Mouse (Mus musculus) hindbrain, postnatal 0 days (tissue): ENCODE measurements around the gene Oosp3. TPM values are rescaled to one million over a fixed set of nuclear protein-coding genes. Genes with fewer than 3 reads are reported as not detected.

Experiments
- ATAC-seq: fragments of 200-750 bp; cut with Nextera tagmentation; 2 replicates; pipeline ENCODE4 v1.8.0; 2017; ENCODE audit warnings: mild to moderate bottlenecking, moderate TSS enrichment, moderate library complexity
- DNase-seq: peaks from one replicate; pipeline ENCODE4 v3.0.0-alpha.2; 2015; ENCODE audit warnings: low spot score
- H3K27ac ChIP-seq: fragments of 300-500 bp; sonication (generic); 2 replicates; pipeline ENCODE4 v1.5.1; 2014; ENCODE audit warnings: mild to moderate bottlenecking
- H3K27me3 ChIP-seq: fragments of 300-500 bp; sonication (generic); 2 replicates; pipeline ENCODE4 v1.6.1; 2014; ENCODE audit warnings: low read length, mixed read lengths; ENCODE audit not compliant: insufficient read depth
- H3K36me3 ChIP-seq: fragments of 300-500 bp; sonication (generic); 2 replicates; pipeline ENCODE4 v1.6.1; 2014; ENCODE audit warnings: low read length, mixed read lengths; ENCODE audit not compliant: insufficient read depth
- H3K4me1 ChIP-seq: fragments of 300-500 bp; sonication (generic); 2 replicates; pipeline ENCODE4 v1.6.1; 2014; ENCODE audit warnings: antibody characterized with exemption, low read length, mixed read lengths; ENCODE audit not compliant: insufficient read depth
- H3K4me2 ChIP-seq: fragments of 300-500 bp; sonication (generic); 2 replicates; pipeline ENCODE4 v1.6.1; 2014; ENCODE audit warnings: low read depth, mild to moderate bottlenecking, low read length, moderate library complexity, mixed read lengths
- H3K4me3 ChIP-seq: fragments of 300-500 bp; sonication (generic); 2 replicates; pipeline ENCODE4 v1.5.1; 2014; ENCODE audit warnings: low read length
- H3K9ac ChIP-seq: fragments of 300-500 bp; sonication (generic); replicated peaks from 2 replicates; pipeline ENCODE4 v1.6.1; 2014; ENCODE audit warnings: mild to moderate bottlenecking, low read length, moderate library complexity, mixed read lengths
- H3K9me3 ChIP-seq: fragments of 300-500 bp; sonication (generic); 2 replicates; pipeline ENCODE4 v1.6.1; 2016; ENCODE audit warnings: low read length, mixed read lengths
- CTCF ChIP-seq: IDR thresholded peaks from 2 replicates; pipeline ENCODE4 v1.5.1; 2016; ENCODE audit warnings: antibody characterized with exemption, control low read depth, low read depth
- WGBS: fragments of 180-500 bp; shearing (Covaris S2); extraction: QIAGEN DNeasy Blood & Tissue Kit; methylation state at CpG from one replicate; pipeline ENCODE4 v1.1.7; 2014; 5-methylcytosine and 5-hydroxymethylcytosine counted together
- polyA plus RNA-seq: library from polyadenylated mRNA; unstranded; fragments of >200 nt; fragmentation: Nextera tagmentation; extraction: Ambion mirVana; gene quantifications from 2 replicates; pipeline ENCODE4 v1.2.1, GENCODE M21; 2015
- total RNA-seq: library from RNA; depleted of rRNA; stranded (reverse); fragments of >200 nt; gene quantifications from 2 replicates; pipeline ENCODE4 v1.2.3, GENCODE M21; 2014; rRNA removed

Gene Oosp3
- total and polyA plus RNA-seq, 2 experiments from 2014 or later, result not detected

DNA sequence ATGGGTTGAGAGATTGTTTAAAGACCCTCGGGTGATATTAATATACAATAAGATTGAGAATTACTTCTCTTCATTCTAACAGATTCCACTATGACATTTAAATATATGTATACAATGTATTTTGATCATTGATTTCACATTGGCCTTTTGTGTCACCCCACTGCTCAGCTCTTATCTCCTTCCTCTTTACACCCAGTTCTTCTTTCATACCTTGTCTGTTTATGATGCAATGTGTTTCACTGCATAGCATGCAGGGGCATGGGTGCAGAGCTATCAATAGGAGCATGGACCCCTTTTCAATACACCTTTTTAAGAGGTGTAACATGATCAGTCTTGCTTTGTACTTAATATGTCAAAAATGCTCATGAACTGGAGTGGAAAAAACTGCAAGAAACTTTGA, 33.4 kb downstream of the Oosp3 start:
- no peaks in the 10 kb centered on the region for H3K9me3 ChIP-seq
- DNase-seq (no peak), ATAC-seq (no peak)
- TF ChIP-seq CTCF, result no peak
- no peak overlapping the region for H3K27ac ChIP-seq
- no peak overlapping the region for H3K4me3 ChIP-seq
- H3K4me2 ChIP-seq, result no peak overlapping the region
- H3K4me1 ChIP-seq, result no peaks in the 10 kb centered on the region
- no peak overlapping the region for H3K9ac ChIP-seq
- no peaks in the 10 kb centered on the region for H3K27me3 ChIP-seq
- H3K36me3 ChIP-seq, result no peaks in the 10 kb centered on the region
- 81% methylated on average over 1 of the region's 1 CpGs for WGBS

DNA sequence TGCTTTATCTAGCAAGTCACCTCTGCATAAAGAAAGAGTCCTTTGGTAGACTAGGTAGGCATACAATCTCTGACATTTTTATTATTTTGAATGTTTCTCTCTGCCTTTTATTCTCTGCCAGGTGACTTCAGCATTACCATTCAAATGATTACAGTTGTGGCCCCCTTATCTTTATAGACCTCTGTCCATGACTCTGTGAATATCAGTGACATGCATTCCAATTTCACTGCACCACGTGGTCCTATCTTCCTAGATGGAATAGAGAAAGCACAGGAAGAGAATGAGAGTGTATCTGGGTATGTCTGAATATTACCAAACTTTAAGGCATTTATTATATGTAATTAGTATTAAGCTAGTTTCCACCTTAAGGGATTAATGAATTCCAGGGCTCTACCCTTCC, 39.6 kb downstream of the Oosp3 start:
- WGBS, result 53% methylated on average over 1 of the region's 1 CpGs
- Histone ChIP-seq H3K9ac (no peak overlapping the region), H3K27ac (no peak overlapping the region), H3K4me2 (no peak overlapping the region), H3K27me3 (no peaks in the 10 kb centered on the region), H3K4me1 (no peaks in the 10 kb centered on the region), H3K4me3 (no peak overlapping the region), H3K36me3 (no peaks in the 10 kb centered on the region), H3K9me3 (no peaks in the 10 kb centered on the region)
- DNase-seq (no peak), ATAC-seq (no peak)
- TF ChIP-seq CTCF, result no peak

DNA sequence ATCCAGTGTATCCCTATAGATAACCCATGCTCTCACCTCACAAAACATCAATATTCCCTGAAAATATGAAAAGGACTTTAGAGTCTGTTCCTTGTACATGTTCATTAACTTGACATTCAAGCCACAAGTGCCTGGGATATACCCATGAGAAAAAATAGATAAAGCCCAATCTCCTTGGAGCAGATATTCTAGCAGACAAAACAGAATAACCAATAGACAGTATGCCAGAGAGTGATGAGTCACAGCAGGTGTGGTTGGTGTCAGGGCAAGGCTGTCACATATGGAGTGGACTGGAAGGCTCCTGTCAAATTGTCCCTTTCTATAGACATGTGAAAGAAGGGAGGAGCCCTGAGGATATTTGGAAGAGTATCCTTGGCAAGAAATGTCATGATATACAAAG, 48.8 kb downstream of the Oosp3 start:
- Histone ChIP-seq H3K36me3 (no peaks in the 10 kb centered on the region), H3K4me1 (no peaks in the 10 kb centered on the region), H3K9me3 (no peaks in the 10 kb centered on the region), H3K27ac (no peak overlapping the region), H3K4me2 (no peak overlapping the region), H3K4me3 (no peak overlapping the region), H3K27me3 (no peaks in the 10 kb centered on the region), H3K9ac (no peak overlapping the region)
- no peak for ATAC-seq
- no peak for DNase-seq
- no peak for TF ChIP-seq CTCF

DNA sequence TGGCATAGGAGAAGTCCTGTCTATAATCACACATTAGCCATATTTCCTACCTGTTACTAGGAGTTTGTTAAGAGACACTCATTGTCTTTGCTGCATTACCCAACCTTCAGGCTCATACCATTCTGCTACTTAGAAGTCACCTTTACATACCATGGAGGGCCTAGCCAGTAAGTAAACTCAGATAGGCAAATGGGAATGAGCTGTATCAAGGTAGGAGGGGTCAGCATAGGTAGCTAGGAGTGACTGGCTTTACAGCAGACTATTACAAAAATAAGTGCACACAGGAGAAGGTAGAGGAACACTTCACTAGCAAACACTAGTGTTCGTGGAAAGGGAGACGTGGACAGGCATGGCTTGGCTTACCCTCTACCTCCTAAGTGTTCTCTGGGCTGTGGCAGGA, 50.4 kb downstream of the Oosp3 start, which contains the start of gene Gif:
TSS of gene Gif (plus strand) at position 257 of the 400 bp plus-strand sequence.
- H3K9me3 ChIP-seq, result no peaks in the 10 kb centered on the region
- no peaks in the 10 kb centered on the region for H3K36me3 ChIP-seq
- WGBS, result 74% methylated on average over 2 of the region's 2 CpGs
- no peak for DNase-seq
- H3K4me1 ChIP-seq, result no peaks in the 10 kb centered on the region
- TF ChIP-seq CTCF, result no peak
- H3K4me3 ChIP-seq, result no peak within 1 kb of the TSS
- ATAC-seq, result no peak
- no peak within 1 kb of the TSS for H3K27ac ChIP-seq
- no peaks in the 10 kb centered on the region for H3K27me3 ChIP-seq
- H3K4me2 ChIP-seq, result no peak within 1 kb of the TSS
- no peak within 1 kb of the TSS for H3K9ac ChIP-seq

Other genes with a start within 250 kb of the Oosp3 start
- 0.32 and 2.3 TPM in 2 replicates for gene Ms4a6c, start 227.7 kb upstream of the Oosp3 start, total RNA-seq
- gene Ms4a6c, start 227.7 kb upstream of the Oosp3 start, polyA plus RNA-seq, result 2.4 and 3.3 TPM in 2 replicates
- gene Gm8369, start 211.1 kb upstream of the Oosp3 start, total RNA-seq, result not detected in 2 replicates
- gene Gm8369, start 211.1 kb upstream of the Oosp3 start, polyA plus RNA-seq, result not detected in 2 replicates
- 3.1 and 8.7 TPM in 2 replicates for gene Ms4a6b, start 180.5 kb upstream of the Oosp3 start, total RNA-seq
- 2.3 and 2.6 TPM in 2 replicates for gene Ms4a6b, start 180.5 kb upstream of the Oosp3 start, polyA plus RNA-seq
- not detected in 2 replicates for gene Ms4a4d, start 160.3 kb upstream of the Oosp3 start, total RNA-seq
- not detected in 2 replicates for gene Ms4a4d, start 160.3 kb upstream of the Oosp3 start, polyA plus RNA-seq
- 3.0 and 3.2 TPM in 2 replicates for gene Ms4a6d, start 92.2 kb upstream of the Oosp3 start, total RNA-seq
- 2.3 and 3.0 TPM in 2 replicates for gene Ms4a6d, start 92.2 kb upstream of the Oosp3 start, polyA plus RNA-seq
- gene Ms4a2, start 73.3 kb upstream of the Oosp3 start, total RNA-seq, result 3.7 TPM in 1 of 2 replicates, not detected in the other
- gene Ms4a2, start 73.3 kb upstream of the Oosp3 start, polyA plus RNA-seq, result 0.19 and 0.36 TPM in 2 replicates
- gene Ms4a3, start 56.2 kb upstream of the Oosp3 start, total RNA-seq, result not detected in 2 replicates
- gene Ms4a3, start 56.2 kb upstream of the Oosp3 start, polyA plus RNA-seq, result not detected in 2 replicates
- gene Oosp2, start 36.5 kb upstream of the Oosp3 start, total RNA-seq, result not detected in 2 replicates
- gene Oosp2, start 36.5 kb upstream of the Oosp3 start, polyA plus RNA-seq, result not detected in 2 replicates
- gene Oosp1, start 5.9 kb upstream of the Oosp3 start, total RNA-seq, result not detected in 2 replicates
- not detected in 2 replicates for gene Oosp1, start 5.9 kb upstream of the Oosp3 start, polyA plus RNA-seq
- gene Gif, start 50.5 kb downstream of the Oosp3 start, total RNA-seq, result not detected in 2 replicates
- gene Gif, start 50.5 kb downstream of the Oosp3 start, polyA plus RNA-seq, result not detected in 2 replicates
- 8.8 and 14.4 TPM in 2 replicates for gene Mrpl16, start 73.3 kb downstream of the Oosp3 start, total RNA-seq
- gene Mrpl16, start 73.3 kb downstream of the Oosp3 start, polyA plus RNA-seq, result 54.2 and 59.1 TPM in 2 replicates
- 9.2 and 16.0 TPM in 2 replicates for gene Stx3, start 122.3 kb downstream of the Oosp3 start, total RNA-seq
- 24.3 and 25.5 TPM in 2 replicates for gene Stx3, start 122.3 kb downstream of the Oosp3 start, polyA plus RNA-seq
- gene Olfr1417, start 142.2 kb downstream of the Oosp3 start, total RNA-seq, result not detected in 2 replicates
- gene Olfr1417, start 142.2 kb downstream of the Oosp3 start, polyA plus RNA-seq, result 0.19 and 0.20 TPM in 2 replicates
- gene Olfr1418, start 164.0 kb downstream of the Oosp3 start, total RNA-seq, result not detected in 2 replicates
- not detected in 2 replicates for gene Olfr1418, start 164.0 kb downstream of the Oosp3 start, polyA plus RNA-seq
- not detected in 2 replicates for gene Olfr1419, start 178.1 kb downstream of the Oosp3 start, total RNA-seq
- not detected in 2 replicates for gene Olfr1419, start 178.1 kb downstream of the Oosp3 start, polyA plus RNA-seq
- gene Olfr1420, start 189.5 kb downstream of the Oosp3 start, total RNA-seq, result not detected in 2 replicates
- gene Olfr1420, start 189.5 kb downstream of the Oosp3 start, polyA plus RNA-seq, result not detected in 2 replicates
- 11.1 and 12.3 TPM in 2 replicates for gene Patl1, start 215.3 kb downstream of the Oosp3 start, total RNA-seq
- gene Patl1, start 215.3 kb downstream of the Oosp3 start, polyA plus RNA-seq, result 9.8 and 11.5 TPM in 2 replicates